Mouse (Mus musculus): Measurements from ENCODE around the gene B230118H07Rik.

The B230118H07Rik gene

DNA sequence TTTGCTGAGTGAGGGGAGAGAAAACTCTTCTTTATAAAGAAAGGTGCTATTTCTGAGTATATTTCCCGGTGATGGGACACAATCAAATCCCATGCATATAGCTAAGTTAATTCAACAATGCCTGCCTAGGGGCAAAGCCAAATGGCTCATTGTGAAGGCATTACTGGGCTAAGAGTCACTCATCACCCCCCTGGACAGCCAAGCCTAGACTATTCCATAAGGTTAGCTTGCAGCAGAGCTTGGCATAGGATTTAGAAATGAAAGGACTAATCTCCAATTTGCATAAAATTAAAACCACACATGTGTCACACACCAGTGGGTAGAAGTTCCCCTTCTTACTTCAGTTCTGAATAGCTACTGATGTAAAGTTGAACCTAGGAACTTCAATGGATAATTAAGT lies 128.8 kb downstream of the B230118H07Rik start:
- no peak for DNase-seq (ENCODE audit: low spot score)

DNA sequence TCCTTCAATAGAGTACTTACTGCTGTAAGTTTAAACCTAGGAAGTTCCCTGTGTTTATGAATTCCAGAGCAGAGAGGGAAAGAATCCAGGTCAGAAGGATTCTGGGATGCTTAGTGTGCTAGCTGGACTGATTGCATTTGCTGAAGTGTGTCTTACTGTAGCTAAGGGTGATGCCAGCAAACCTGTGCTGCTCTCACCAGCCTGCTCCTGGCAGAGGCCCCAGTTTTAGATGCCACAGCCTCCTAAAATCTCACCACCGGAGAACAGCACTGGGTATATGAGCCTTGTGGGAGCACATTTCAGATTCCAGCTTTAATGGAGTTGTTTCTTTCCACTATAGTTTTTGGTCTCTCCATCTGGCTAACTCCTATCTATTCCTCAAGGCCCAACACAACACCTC lies 129.4 kb downstream of the B230118H07Rik start:
- no peak for DNase-seq (ENCODE audit: low spot score)

All from urinary bladder, postnatal 25 days (tissue).